Mouse (Mus musculus) intestine, embryonic 14.5 days (tissue): ENCODE data around the gene Cog6. TPM values are rescaled to one million over a fixed set of nuclear protein-coding genes. Genes with fewer than 3 reads are reported as not detected.

Source experiments
- ATAC-seq: fragments of 200-750 bp; cut with Nextera tagmentation; replicated peaks from 2 replicates; pipeline ENCODE4 v1.8.0; 2017; ENCODE audit warnings: low read depth, moderate number of reproducible peaks, moderate TSS enrichment, moderate library complexity; ENCODE audit not compliant: low FRiP score, low TSS enrichment
- DNase-seq: peaks from one replicate; pipeline ENCODE4 v3.0.0-alpha.2; 2018; ENCODE audit warnings: low spot score
- H3K27ac ChIP-seq: fragments of 300-500 bp; sonication (generic); 2 replicates; pipeline ENCODE4 v1.5.1; 2014; ENCODE audit warnings: low read depth, mild to moderate bottlenecking, control low read depth
- H3K27me3 ChIP-seq: fragments of 300-500 bp; sonication (generic); replicated peaks from 2 replicates; pipeline ENCODE4 v1.6.1; 2014; ENCODE audit warnings: low read length, control low read depth; ENCODE audit not compliant: control insufficient read depth, insufficient read depth
- H3K36me3 ChIP-seq: fragments of 300-500 bp; sonication (generic); 2 replicates; pipeline ENCODE4 v1.6.1; 2014; ENCODE audit warnings: low read length, control low read depth; ENCODE audit not compliant: control insufficient read depth, insufficient read depth
- H3K4me1 ChIP-seq: fragments of 300-500 bp; sonication (generic); replicated peaks from 2 replicates; pipeline ENCODE4 v1.6.1; 2014; ENCODE audit warnings: low read length, control low read depth, mixed read lengths; ENCODE audit not compliant: control insufficient read depth, insufficient read depth
- H3K4me2 ChIP-seq: fragments of 300-500 bp; sonication (generic); 2 replicates; pipeline ENCODE4 v1.6.1; 2014; ENCODE audit warnings: low read length
- H3K4me3 ChIP-seq: fragments of 300-500 bp; sonication (generic); 2 replicates; pipeline ENCODE4 v1.5.1; 2014; ENCODE audit warnings: low read depth, low read length, control low read depth, mixed read lengths
- H3K9ac ChIP-seq: fragments of 300-500 bp; sonication (generic); 2 replicates; pipeline ENCODE4 v1.6.1; 2014; ENCODE audit warnings: mild to moderate bottlenecking, low read length
- H3K9me3 ChIP-seq: fragments of 300-500 bp; sonication (generic); 2 replicates; pipeline ENCODE4 v1.6.1; 2016; ENCODE audit warnings: low read length, control low read depth; ENCODE audit not compliant: control insufficient read depth
- WGBS: fragments of 180-500 bp; shearing (Covaris S2); extraction: QIAGEN DNeasy Blood & Tissue Kit; methylation state at CpG from one replicate; pipeline ENCODE4 v1.1.7; 2014; 5-methylcytosine and 5-hydroxymethylcytosine counted together
- polyA plus RNA-seq: library from polyadenylated mRNA; unstranded; fragments of >200 nt; fragmentation: Nextera tagmentation; extraction: Ambion mirVana; gene quantifications from 2 replicates; pipeline ENCODE4 v1.2.1, GENCODE M21; 2014

Gene Cog6
- polyA plus RNA-seq, 1 experiment from 2014 or later = 40.0 TPM

DNA sequence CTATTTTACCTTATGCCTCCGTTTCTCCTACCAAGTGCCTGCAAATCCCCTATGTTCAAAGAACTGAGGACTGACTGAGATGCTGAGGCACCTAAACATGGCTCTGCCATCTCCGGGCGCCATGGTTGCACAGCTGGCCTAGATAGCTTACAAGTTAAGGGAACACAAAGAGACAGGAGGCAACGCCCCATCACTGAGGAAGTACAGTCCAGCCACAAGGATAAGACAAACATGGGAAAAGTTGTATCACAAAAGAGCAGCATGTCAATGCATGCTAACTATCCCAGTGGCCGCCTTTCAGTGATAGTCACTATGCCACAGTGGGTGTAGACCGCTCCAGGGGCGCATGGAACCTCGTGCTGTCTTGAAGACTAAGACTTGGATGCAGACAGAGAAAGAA lies 9.6 kb downstream of the Cog6 start:
- no peak overlapping the region for H3K4me3 ChIP-seq
- DNase-seq (no peak), ATAC-seq (no peak)
- H3K9me3 ChIP-seq = no peaks in the 10 kb centered on the region
- H3K9ac ChIP-seq = no peak overlapping the region
- H3K27me3 ChIP-seq = no peaks in the 10 kb centered on the region
- no peaks in the 10 kb centered on the region for H3K4me1 ChIP-seq
- peaks cover 67% of the 10 kb centered on the region for H3K36me3 ChIP-seq
- H3K27ac ChIP-seq = no peak overlapping the region
- 93% methylated on average over 8 of the region's 8 CpGs for WGBS
- no peak overlapping the region for H3K4me2 ChIP-seq

DNA sequence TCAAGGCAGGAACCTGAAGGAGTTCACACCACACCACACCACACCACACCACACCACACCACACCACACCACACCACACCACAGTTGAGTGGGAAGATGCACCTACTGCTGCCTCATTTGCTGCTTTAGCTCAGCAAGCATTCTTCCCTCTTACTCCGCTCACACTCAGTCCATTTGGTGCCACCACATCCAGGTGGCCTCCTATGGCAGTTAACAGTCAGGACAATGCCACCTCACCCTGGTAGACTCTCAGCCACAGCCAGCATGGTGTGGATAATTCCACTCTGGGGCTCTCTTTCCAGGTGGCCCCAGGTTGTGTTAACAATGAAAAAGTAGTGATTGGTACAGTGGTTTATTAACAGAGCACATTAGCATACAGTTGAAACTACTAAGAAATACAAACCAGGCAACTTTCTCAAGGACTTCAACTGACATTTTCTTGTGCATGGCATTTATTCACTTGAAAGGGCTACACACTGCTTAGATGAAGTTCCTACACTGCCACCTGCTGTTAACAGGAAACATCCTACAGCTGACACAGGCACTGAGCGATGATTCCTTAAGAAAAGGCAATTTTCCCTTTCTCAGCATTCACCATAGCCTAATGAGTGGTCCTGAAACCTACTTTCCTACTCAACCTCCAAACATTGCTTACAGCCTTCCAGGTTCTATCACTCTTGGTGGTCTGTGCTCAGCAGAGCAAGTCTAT lies 12.5 kb downstream of the Cog6 start:
- H3K4me3 ChIP-seq = no peak overlapping the region
- no peak overlapping the region for H3K4me2 ChIP-seq
- no peaks in the 10 kb centered on the region for H3K9me3 ChIP-seq
- ATAC-seq (no peak), DNase-seq (no peak)
- WGBS = 69% methylated on average over 2 of the region's 2 CpGs
- H3K9ac ChIP-seq = no peak overlapping the region
- no peaks in the 10 kb centered on the region for H3K27me3 ChIP-seq
- no peaks in the 10 kb centered on the region for H3K4me1 ChIP-seq
- H3K27ac ChIP-seq = no peak overlapping the region
- H3K36me3 ChIP-seq = peaks cover 62% of the 10 kb centered on the region

DNA sequence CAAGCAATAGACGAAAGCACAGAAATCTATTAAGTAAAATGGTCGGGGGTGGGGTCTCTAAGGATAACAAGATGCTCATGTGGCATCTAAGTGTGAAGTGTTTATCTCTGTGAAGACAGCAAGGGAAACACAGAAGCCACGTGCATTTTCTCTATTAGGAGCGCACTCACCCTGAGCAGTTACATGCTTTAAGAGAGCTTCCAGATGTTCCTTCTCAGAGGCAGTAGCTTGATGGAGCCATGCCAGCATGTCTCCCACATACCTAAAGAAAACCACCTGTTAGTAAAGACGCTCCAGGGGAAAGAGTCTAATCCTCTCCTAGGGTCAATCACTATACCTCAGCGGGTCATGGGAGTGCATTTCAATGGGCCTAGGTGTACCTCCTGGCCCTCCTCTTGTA lies 15.0 kb downstream of the Cog6 start:
- Histone ChIP-seq H3K36me3 (peaks cover 58% of the 10 kb centered on the region), H3K9me3 (no peaks in the 10 kb centered on the region), H3K27ac (no peak overlapping the region), H3K27me3 (no peaks in the 10 kb centered on the region), H3K9ac (no peak overlapping the region), H3K4me3 (no peak overlapping the region), H3K4me2 (no peak overlapping the region), H3K4me1 (no peaks in the 10 kb centered on the region)
- DNase-seq = no peak
- WGBS = 50% methylated on average over 6 of the region's 6 CpGs
- ATAC-seq = no peak

DNA sequence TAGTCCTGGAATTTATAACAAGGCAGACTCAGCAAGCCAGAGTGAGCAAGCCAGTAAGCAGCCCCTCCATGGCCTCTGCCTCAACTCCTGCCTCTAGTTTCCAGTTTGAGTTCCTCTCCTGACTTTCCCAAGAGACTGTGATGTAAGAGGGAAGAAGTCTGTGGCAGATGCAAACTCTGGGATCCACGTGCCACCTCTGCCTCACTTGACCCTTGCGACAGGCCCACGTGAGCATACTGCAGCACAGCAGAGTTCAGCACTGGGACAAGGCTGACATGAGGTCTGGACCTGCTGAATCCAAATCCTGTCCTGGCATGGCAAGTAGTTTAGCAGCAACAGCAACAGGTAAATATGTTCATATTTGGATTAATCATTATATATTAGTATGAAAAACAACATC lies 17.0 kb downstream of the Cog6 start:
- no peaks in the 10 kb centered on the region for H3K4me1 ChIP-seq
- no peaks in the 10 kb centered on the region for H3K9me3 ChIP-seq
- no peak for ATAC-seq
- 68% methylated on average over 3 of the region's 3 CpGs for WGBS
- no peaks in the 10 kb centered on the region for H3K27me3 ChIP-seq
- no peak overlapping the region for H3K4me3 ChIP-seq
- DNase-seq = no peak
- H3K27ac ChIP-seq = no peak overlapping the region
- no peak overlapping the region for H3K9ac ChIP-seq
- H3K36me3 ChIP-seq = peaks cover 57% of the 10 kb centered on the region
- no peak overlapping the region for H3K4me2 ChIP-seq

DNA sequence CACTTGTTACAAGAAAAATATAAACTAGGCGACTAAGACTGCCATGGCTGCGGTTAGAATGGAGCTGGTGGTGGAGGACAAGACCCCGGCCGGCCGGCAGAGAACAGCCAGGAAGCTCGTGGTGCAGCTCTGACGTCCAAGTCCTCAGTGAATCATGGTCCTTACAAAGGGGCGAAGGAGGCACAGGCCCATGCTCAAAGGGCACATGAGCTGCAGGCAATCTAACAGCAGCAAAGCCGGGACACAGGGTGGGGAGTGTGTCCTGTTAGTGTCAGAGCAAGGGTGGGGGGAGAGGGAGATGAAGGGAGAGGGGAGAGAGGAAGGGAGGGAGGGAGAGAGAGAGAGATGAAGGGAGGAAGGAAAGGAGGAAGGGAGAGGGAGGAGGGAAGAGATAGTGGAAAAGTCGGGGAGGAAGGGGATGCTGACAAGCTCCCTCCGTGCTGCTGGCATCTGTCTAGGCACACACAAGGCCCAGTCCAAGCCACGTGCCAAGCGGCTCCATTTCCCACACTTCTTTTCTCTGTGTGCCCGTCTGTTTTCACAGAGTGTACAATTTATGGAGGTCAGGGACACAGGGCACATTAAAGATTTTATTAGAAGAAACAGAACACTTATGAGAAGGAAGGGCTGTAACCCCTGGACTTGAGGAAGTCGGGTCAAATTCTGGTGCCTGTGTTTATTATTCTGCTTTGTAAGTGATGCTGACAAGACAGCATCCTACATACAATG lies 17.9 kb downstream of the Cog6 start:
- no peaks in the 10 kb centered on the region for H3K9me3 ChIP-seq
- ATAC-seq (no peak), DNase-seq (no peak)
- no peak overlapping the region for H3K4me3 ChIP-seq
- H3K27me3 ChIP-seq = no peaks in the 10 kb centered on the region
- H3K36me3 ChIP-seq = peaks cover 59% of the 10 kb centered on the region
- no peaks in the 10 kb centered on the region for H3K4me1 ChIP-seq
- WGBS = 57% methylated on average over 15 of the region's 15 CpGs
- no peak overlapping the region for H3K27ac ChIP-seq
- no peak overlapping the region for H3K4me2 ChIP-seq
- no peak overlapping the region for H3K9ac ChIP-seq

DNA sequence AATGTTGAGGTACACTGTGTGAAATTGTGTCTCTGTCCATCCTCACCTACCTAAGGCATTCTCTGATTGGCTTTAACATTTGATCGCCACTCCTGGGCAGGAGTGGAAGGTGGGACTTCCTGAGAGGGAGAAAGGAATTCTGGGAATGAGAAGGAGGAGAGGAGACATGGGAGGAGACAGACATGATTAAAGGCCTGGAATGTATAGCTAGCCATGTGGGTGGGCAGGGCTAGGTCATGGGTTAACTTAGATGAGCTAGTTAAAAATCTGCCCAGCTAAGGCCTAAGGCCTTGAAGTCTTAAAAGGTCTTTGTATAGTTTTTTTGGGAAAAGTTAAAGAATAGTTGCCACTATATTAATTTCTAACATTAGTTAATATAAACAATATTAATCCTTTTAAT lies 19.7 kb downstream of the Cog6 start:
- H3K9ac ChIP-seq = no peak overlapping the region
- DNase-seq (no peak), ATAC-seq (no peak)
- H3K36me3 ChIP-seq = peaks cover 63% of the 10 kb centered on the region
- no peak overlapping the region for H3K4me3 ChIP-seq
- 76% methylated on average over 1 of the region's 1 CpGs for WGBS
- no peaks in the 10 kb centered on the region for H3K9me3 ChIP-seq
- no peaks in the 10 kb centered on the region for H3K4me1 ChIP-seq
- no peak overlapping the region for H3K27ac ChIP-seq
- H3K27me3 ChIP-seq = no peaks in the 10 kb centered on the region
- H3K4me2 ChIP-seq = no peak overlapping the region

DNA sequence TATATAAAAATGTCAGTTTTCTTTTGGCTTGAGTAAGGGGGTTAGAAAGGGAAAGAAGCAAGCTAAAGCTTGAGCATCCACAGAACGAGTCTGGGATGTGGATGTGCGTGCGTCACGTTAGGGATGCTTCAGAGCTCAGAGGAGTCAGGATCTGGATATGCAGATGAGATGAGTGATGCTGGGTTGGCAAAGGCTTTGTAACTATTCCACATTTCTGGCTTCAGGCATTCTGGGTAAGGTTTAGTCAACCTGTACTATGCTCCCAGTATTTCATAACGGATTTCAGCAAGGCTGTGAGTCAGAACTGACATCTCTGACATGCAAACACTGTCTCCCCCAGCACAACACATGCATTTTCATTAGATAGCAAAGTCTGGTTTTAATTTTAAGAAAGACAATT lies 20.4 kb downstream of the Cog6 start:
- 90% methylated on average over 5 of the region's 5 CpGs for WGBS

DNA sequence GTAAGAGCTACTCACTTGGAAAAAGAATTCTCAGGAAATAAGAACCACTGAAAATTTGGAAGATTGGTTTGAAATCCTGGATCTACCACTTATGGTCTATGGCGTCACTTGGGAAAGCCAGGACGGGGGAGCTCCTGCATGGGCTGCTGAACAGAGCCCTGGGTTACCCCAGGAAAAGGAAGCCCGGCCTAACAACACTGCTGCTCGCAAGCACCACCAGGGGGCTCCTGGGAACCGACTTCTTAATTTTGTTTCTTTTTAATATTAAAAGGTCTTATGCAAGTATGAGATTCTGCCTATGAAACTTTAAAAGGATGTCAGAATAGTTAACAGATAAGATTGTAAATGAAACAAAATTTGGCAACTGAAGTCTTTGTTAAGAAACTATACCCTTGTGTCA lies 22.4 kb downstream of the Cog6 start:
- no peak for DNase-seq
- WGBS = 76% methylated on average over 5 of the region's 5 CpGs
- ATAC-seq = no peak
- Histone ChIP-seq H3K36me3 (peaks cover 60% of the 10 kb centered on the region), H3K27me3 (no peaks in the 10 kb centered on the region), H3K4me2 (no peak overlapping the region), H3K4me1 (no peaks in the 10 kb centered on the region), H3K4me3 (no peak overlapping the region), H3K27ac (no peak overlapping the region), H3K9ac (no peak overlapping the region), H3K9me3 (no peaks in the 10 kb centered on the region)

More for the DNA sequence above, 20.4 kb downstream of the Cog6 start:
- Histone ChIP-seq H3K9me3 (no peaks in the 10 kb centered on the region), H3K27me3 (no peaks in the 10 kb centered on the region), H3K4me1 (no peaks in the 10 kb centered on the region), H3K36me3 (peaks cover 67% of the 10 kb centered on the region), H3K9ac (no peak overlapping the region), H3K4me3 (no peak overlapping the region), H3K27ac (no peak overlapping the region), H3K4me2 (no peak overlapping the region)
- DNase-seq (no peak), ATAC-seq (no peak)

DNA sequence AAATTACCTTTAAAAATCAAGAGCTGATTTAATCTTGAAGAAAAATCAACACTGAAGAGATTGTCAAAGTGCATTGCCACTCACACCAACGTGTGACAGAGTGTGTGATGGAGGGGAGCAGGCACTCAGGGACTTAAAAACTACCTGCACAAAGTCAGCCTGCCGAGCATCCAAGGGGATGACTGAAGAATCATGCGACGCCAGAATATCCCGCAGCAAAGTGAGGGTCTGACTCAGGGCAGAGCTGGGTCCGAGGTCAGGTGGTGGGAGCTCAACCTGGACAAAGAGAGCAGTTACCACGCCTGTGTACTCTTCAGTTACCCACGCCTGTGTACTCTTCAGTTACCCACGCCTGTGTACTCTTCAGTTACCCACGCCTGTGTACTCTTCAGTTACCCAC lies 23.7 kb downstream of the Cog6 start:
- no peaks in the 10 kb centered on the region for H3K27me3 ChIP-seq
- 92% methylated on average over 8 of the region's 10 CpGs for WGBS

More for the DNA sequence above, 23.7 kb downstream of the Cog6 start:
- Histone ChIP-seq H3K4me1 (no peaks in the 10 kb centered on the region), H3K9ac (no peak overlapping the region), H3K36me3 (peaks cover 61% of the 10 kb centered on the region), H3K4me2 (no peak overlapping the region), H3K9me3 (no peaks in the 10 kb centered on the region), H3K4me3 (no peak overlapping the region), H3K27ac (no peak overlapping the region)
- ATAC-seq = no peak
- DNase-seq = no peak
